Mouse (Mus musculus): ENCODE measurements around the gene H2-K1. TPM values are rescaled to one million over a fixed set of nuclear protein-coding genes. Genes with fewer than 3 reads are reported as not detected.

The H2-K1 gene
- polyA plus RNA-seq, 1 experiment from 2014 or later: 26.8 TPM

GRCm38 (mm10) chr17:34032806-34033205 is 32.7 kb upstream of the H2-K1 start:
- Histone ChIP-seq H3K36me3 (peaks cover 59% of the 10 kb centered on the region), H3K27me3 (no peaks in the 10 kb centered on the region), H3K4me3 (peak overlapping the region; percentile 95), H3K27ac (replicated peaks) (no peak overlapping the region), H3K9me3 (no peaks in the 10 kb centered on the region), H3K9ac (replicated peaks) (peak overlapping the region; percentile 96), H3K4me1 (peaks cover 48% of the 10 kb centered on the region), H3K4me2 (replicated peaks) (peak overlapping the region; percentile 97)
- WGBS: 62% methylated on average over 8 of the region's 9 CpGs
- no peak for ATAC-seq (ENCODE audit: low FRiP score, low read depth)

GRCm38 (mm10) chr17:34032174-34032632 is 32.1 kb upstream of the H2-K1 start:
- WGBS: under 1% methylated on average over 38 of the region's 48 CpGs
- no peaks in the 10 kb centered on the region for H3K9me3 ChIP-seq
- H3K9ac ChIP-seq (replicated peaks): peak overlapping the region; percentile 96
- H3K36me3 ChIP-seq: peaks cover 53% of the 10 kb centered on the region
- H3K4me3 ChIP-seq: peak overlapping the region; percentile 95
- H3K27ac ChIP-seq (replicated peaks): peak overlapping the region; percentile 98
- peak overlapping the region; percentile 97 for H3K4me2 ChIP-seq (replicated peaks)
- no peaks in the 10 kb centered on the region for H3K27me3 ChIP-seq
- ATAC-seq (ENCODE audit: low FRiP score, low read depth): no peak
- peaks cover 50% of the 10 kb centered on the region for H3K4me1 ChIP-seq

GRCm38 (mm10) chr17:34031465-34032173 is 31.5 kb upstream of the H2-K1 start, which contains the start of the genes Slc39a7 and Rxrb:
Slc39a7 (minus strand) TSS chr17:34031682.
Rxrb (plus strand) TSS chr17:34031812.
- Histone ChIP-seq H3K4me3 (peak within 1 kb of the TSS; percentile 95), H3K9me3 (no peaks in the 10 kb centered on the region), H3K4me1 (peaks cover 56% of the 10 kb centered on the region), H3K27me3 (no peaks in the 10 kb centered on the region), H3K36me3 (peaks cover 47% of the 10 kb centered on the region), H3K27ac (replicated peaks) (peak within 1 kb of the TSS; percentile 98), H3K4me2 (replicated peaks) (peak within 1 kb of the TSS; percentile 97), H3K9ac (replicated peaks) (peak within 1 kb of the TSS; percentile 96)
- ATAC-seq (ENCODE audit: low FRiP score, low read depth): peak; percentile 67
- WGBS: under 1% methylated on average over 70 of the region's 88 CpGs

- peak overlapping the region; percentile 98 for H3K27ac ChIP-seq (replicated peaks)
- H3K4me2 ChIP-seq (replicated peaks): peak overlapping the region; percentile 97
- H3K9me3 ChIP-seq: no peaks in the 10 kb centered on the region
- 2% methylated on average over 20 of the region's 20 CpGs for whole genome bisulfite sequencing
- H3K27me3 ChIP-seq: no peaks in the 10 kb centered on the region
- H3K4me3 ChIP-seq: peak overlapping the region; percentile 95
- peak overlapping the region; percentile 91 for H3K9ac ChIP-seq (replicated peaks)
- peaks cover 40% of the 10 kb centered on the region for H3K36me3 ChIP-seq
- H3K4me1 ChIP-seq: peaks cover 63% of the 10 kb centered on the region
- no peak for ATAC-seq (ENCODE audit: low FRiP score, low read depth)
Observed at GRCm38 (mm10) chr17:34030861-34031326, 30.7 kb upstream of the H2-K1 start.

- H3K27ac ChIP-seq (replicated peaks): peak overlapping the region; percentile 98; the same call in 1 of the 2 replicates
- peaks cover 32% of the 10 kb centered on the region for H3K36me3 ChIP-seq
- H3K27me3 ChIP-seq: no peaks in the 10 kb centered on the region
- H3K9me3 ChIP-seq: no peaks in the 10 kb centered on the region
- peak overlapping the region; percentile 95 for H3K4me3 ChIP-seq
- peak overlapping the region; percentile 97 for H3K4me2 ChIP-seq (replicated peaks)
- H3K4me1 ChIP-seq: peaks cover 70% of the 10 kb centered on the region
- peak overlapping the region; percentile 91 for H3K9ac ChIP-seq (replicated peaks)
- 65% methylated on average over 21 of the region's 21 CpGs for WGBS
- no peak for ATAC-seq (ENCODE audit: low FRiP score, low read depth)
Observed at GRCm38 (mm10) chr17:34029890-34030595, 29.9 kb upstream of the H2-K1 start.

- peak overlapping the region; percentile 97 for H3K4me2 ChIP-seq (replicated peaks)
- H3K36me3 ChIP-seq: peaks cover 25% of the 10 kb centered on the region
- H3K4me1 ChIP-seq: peaks cover 70% of the 10 kb centered on the region
- H3K9ac ChIP-seq (replicated peaks): peak overlapping the region; percentile 91
- no peak for ATAC-seq (ENCODE audit: low FRiP score, low read depth)
- H3K27ac ChIP-seq (replicated peaks): peak overlapping the region; percentile 96
- peak overlapping the region; percentile 95 for H3K4me3 ChIP-seq
- no peaks in the 10 kb centered on the region for H3K27me3 ChIP-seq
- WGBS: 84% methylated on average over 18 of the region's 18 CpGs
- H3K9me3 ChIP-seq: no peaks in the 10 kb centered on the region
Observed at GRCm38 (mm10) chr17:34029150-34029889, 29.2 kb upstream of the H2-K1 start.

GRCm38 (mm10) chr17:34028501-34029149 is 28.5 kb upstream of the H2-K1 start:
- 45% methylated on average over 17 of the region's 17 CpGs for WGBS
- no peak for ATAC-seq (ENCODE audit: low FRiP score, low read depth)
- Histone ChIP-seq H3K27me3 (no peaks in the 10 kb centered on the region), H3K9ac (replicated peaks) (peak overlapping the region; percentile 32; the same call in 1 of the 2 replicates), H3K36me3 (peaks cover 19% of the 10 kb centered on the region), H3K9me3 (no peaks in the 10 kb centered on the region), H3K4me3 (peak overlapping the region; percentile 95), H3K27ac (replicated peaks) (peak overlapping the region; percentile 96), H3K4me2 (replicated peaks) (peak overlapping the region; percentile 88), H3K4me1 (peaks cover 71% of the 10 kb centered on the region)

GRCm38 (mm10) chr17:34027656-34028223 is 27.6 kb upstream of the H2-K1 start, which contains the start of gene H2-Ke6:
H2-Ke6 (minus strand) TSS chr17:34028060.
- Histone ChIP-seq H3K9me3 (no peaks in the 10 kb centered on the region), H3K27me3 (no peaks in the 10 kb centered on the region), H3K27ac (replicated peaks) (peak within 1 kb of the TSS; percentile 96), H3K36me3 (peaks cover 25% of the 10 kb centered on the region), H3K4me3 (peak within 1 kb of the TSS; percentile 95), H3K9ac (replicated peaks) (peak within 1 kb of the TSS; percentile 88), H3K4me2 (replicated peaks) (peak within 1 kb of the TSS; percentile 88), H3K4me1 (peaks cover 68% of the 10 kb centered on the region)
- WGBS: 0% methylated on average over 48 of the region's 49 CpGs
- ATAC-seq (ENCODE audit: low FRiP score, low read depth): peak; percentile 61

- no peak for ATAC-seq (ENCODE audit: low FRiP score, low read depth)
- H3K27ac ChIP-seq (replicated peaks): peak overlapping the region; percentile 96
- no peaks in the 10 kb centered on the region for H3K9me3 ChIP-seq
- H3K4me3 ChIP-seq: peak overlapping the region; percentile 95
- 4% methylated on average over 24 of the region's 36 CpGs for WGBS
- H3K4me2 ChIP-seq (replicated peaks): peak overlapping the region; percentile 88
- peaks cover 32% of the 10 kb centered on the region for H3K36me3 ChIP-seq
- H3K27me3 ChIP-seq: no peaks in the 10 kb centered on the region
- H3K4me1 ChIP-seq: peaks cover 67% of the 10 kb centered on the region
- peak overlapping the region; percentile 88 for H3K9ac ChIP-seq (replicated peaks)
Observed at GRCm38 (mm10) chr17:34026917-34027655, 26.9 kb upstream of the H2-K1 start.

- Histone ChIP-seq H3K9ac (replicated peaks) (peak overlapping the region; percentile 88), H3K36me3 (peaks cover 40% of the 10 kb centered on the region), H3K27me3 (no peaks in the 10 kb centered on the region), H3K27ac (replicated peaks) (peak overlapping the region; percentile 96), H3K4me1 (peaks cover 67% of the 10 kb centered on the region), H3K9me3 (no peaks in the 10 kb centered on the region), H3K4me3 (peak overlapping the region; percentile 95), H3K4me2 (replicated peaks) (peak overlapping the region; percentile 88)
- ATAC-seq (ENCODE audit: low FRiP score, low read depth): no peak
- 7% methylated on average over 2 of the region's 2 CpGs for WGBS
Observed at GRCm38 (mm10) chr17:34026221-34026620, 26.1 kb upstream of the H2-K1 start.

All from midbrain, embryonic 12.5 days (tissue).